Mouse (Mus musculus): Measurements from ENCODE around the gene Pdlim1. TPM values are rescaled to one million over a fixed set of nuclear protein-coding genes. Genes with fewer than 3 reads are reported as not detected.

Gene Pdlim1
- total and polyA plus RNA-seq, 2 experiments, result 23.6 to 44.6 TPM

DNA sequence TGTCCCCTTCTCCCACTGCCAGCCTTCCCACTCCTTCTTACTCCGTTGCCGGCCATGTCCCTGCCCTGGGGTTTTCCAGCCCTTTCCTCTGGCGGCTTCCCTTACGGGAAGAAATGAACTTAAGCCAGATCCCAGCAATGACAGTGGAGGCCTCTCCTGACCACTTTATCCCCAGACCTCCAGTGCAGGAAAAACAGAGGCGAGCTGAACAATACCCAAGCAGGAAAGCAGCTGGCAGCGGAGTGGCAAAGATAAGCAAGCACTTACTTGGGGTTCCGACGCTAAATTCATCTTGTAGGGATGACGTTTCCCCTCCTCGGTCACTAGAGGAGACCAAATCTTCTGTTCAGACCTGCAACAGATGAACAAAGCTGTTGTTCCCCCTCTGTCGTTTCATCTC lies 22.3 kb downstream of the Pdlim1 start:
- DNase-seq (ENCODE audit: extremely low read depth, low read depth, low spot score), result no peak
- H3K4me3 ChIP-seq (ENCODE audit: insufficient read depth, low read depth, low read length), result no peak overlapping the region
- no peaks in the 10 kb centered on the region for H3K27me3 ChIP-seq (ENCODE audit: control insufficient read depth, insufficient read depth, low read length)
- 73% methylated on average over 11 of the region's 11 CpGs for WGBS
- 0 out of 2 replicates have a peak overlapping the region, but pooled peaks have one; percentile 34 for H3K27ac ChIP-seq (replicated peaks; ENCODE audit: insufficient read depth, low read depth, low read length)
- no peaks in the 10 kb centered on the region; the same call in 1 of the 2 replicates for H3K79me2 ChIP-seq (ENCODE audit: control insufficient read depth, insufficient read depth, low read length)
- TF ChIP-seq POLR2A (IDR thresholded peaks at IDR 0.05; ENCODE audit: extremely low read depth, insufficient read depth, low read length), result no peak
- TF ChIP-seq CTCF (IDR thresholded peaks at IDR 0.05; ENCODE audit: low read depth, low read length), result no peak
- no peak overlapping the region for H3K9ac ChIP-seq (ENCODE audit: low read depth, low read length)
- no peaks in the 10 kb centered on the region; the same call in 1 of the 2 replicates for H3K4me1 ChIP-seq (ENCODE audit: control insufficient read depth, insufficient read depth, low read length)
- peaks cover 10% of the 10 kb centered on the region for H3K36me3 ChIP-seq (ENCODE audit: control insufficient read depth, insufficient read depth, low read length)

DNA sequence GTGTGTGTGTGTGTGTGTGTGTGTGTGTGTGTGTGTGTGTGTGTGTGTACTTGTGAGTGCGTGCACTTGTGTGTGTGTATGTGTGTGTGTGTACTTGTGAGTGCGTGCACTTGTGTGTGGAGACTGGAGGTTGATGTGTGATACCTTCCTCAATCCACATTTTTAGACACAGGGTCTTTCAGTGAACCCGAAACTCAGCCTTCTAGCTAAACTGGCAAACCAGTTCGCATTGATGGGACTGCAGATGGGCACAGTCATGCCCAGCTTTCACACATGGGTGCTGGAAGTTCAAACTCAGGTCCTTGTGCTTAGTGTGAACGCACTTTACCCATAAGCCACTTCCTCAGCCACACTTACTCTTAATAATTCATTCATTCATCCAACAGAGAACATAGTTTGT lies 23.2 kb downstream of the Pdlim1 start:
- no peak overlapping the region for H3K27ac ChIP-seq (replicated peaks; ENCODE audit: insufficient read depth, low read depth, low read length)
- no peak for DNase-seq (ENCODE audit: extremely low read depth, low read depth, low spot score)
- 96% methylated on average over 5 of the region's 5 CpGs for WGBS
- H3K4me3 ChIP-seq (ENCODE audit: insufficient read depth, low read depth, low read length), result no peak overlapping the region
- H3K36me3 ChIP-seq (ENCODE audit: control insufficient read depth, insufficient read depth, low read length), result peaks cover 11% of the 10 kb centered on the region
- no peaks in the 10 kb centered on the region; the same call in 1 of the 2 replicates for H3K4me1 ChIP-seq (ENCODE audit: control insufficient read depth, insufficient read depth, low read length)
- TF ChIP-seq CTCF (IDR thresholded peaks at IDR 0.05; ENCODE audit: low read depth, low read length), result no peak
- TF ChIP-seq POLR2A (IDR thresholded peaks at IDR 0.05; ENCODE audit: extremely low read depth, insufficient read depth, low read length), result no peak
- no peaks in the 10 kb centered on the region for H3K27me3 ChIP-seq (ENCODE audit: control insufficient read depth, insufficient read depth, low read length)
- H3K79me2 ChIP-seq (ENCODE audit: control insufficient read depth, insufficient read depth, low read length), result no peaks in the 10 kb centered on the region; the same call in 1 of the 2 replicates
- H3K9ac ChIP-seq (ENCODE audit: low read depth, low read length), result no peak overlapping the region

DNA sequence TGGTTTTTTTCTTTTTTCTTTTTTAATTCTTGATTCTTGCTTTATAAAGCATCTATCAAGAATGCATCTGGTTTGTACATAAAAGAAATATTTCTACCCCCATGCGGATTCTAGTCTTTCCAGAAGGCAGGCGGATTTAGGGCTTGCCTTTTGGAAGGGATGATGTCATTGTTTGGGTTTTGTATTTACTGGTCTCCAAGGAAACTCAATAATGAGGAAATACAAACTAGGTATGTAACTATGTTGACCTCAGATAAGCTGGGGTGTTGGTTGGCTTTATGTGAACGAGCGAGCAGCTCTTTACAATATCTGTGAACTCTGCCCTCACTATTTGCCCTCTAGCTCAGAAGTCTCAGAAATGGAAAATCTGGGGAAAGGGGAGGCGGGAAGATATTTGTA lies 24.4 kb downstream of the Pdlim1 start:
- 18% methylated on average over 5 of the region's 5 CpGs for WGBS
- Histone ChIP-seq H3K27me3 (ENCODE audit: control insufficient read depth, insufficient read depth, low read length) (no peaks in the 10 kb centered on the region), H3K4me1 (ENCODE audit: control insufficient read depth, insufficient read depth, low read length) (no peaks in the 10 kb centered on the region; the same call in 1 of the 2 replicates), H3K9ac (ENCODE audit: low read depth, low read length) (no peak overlapping the region), H3K36me3 (ENCODE audit: control insufficient read depth, insufficient read depth, low read length) (peaks cover 14% of the 10 kb centered on the region), H3K27ac (replicated peaks; ENCODE audit: insufficient read depth, low read depth, low read length) (no peak overlapping the region), H3K79me2 (ENCODE audit: control insufficient read depth, insufficient read depth, low read length) (no peaks in the 10 kb centered on the region; the same call in 1 of the 2 replicates), H3K4me3 (ENCODE audit: insufficient read depth, low read depth, low read length) (no peak overlapping the region)
- TF ChIP-seq CTCF (IDR thresholded peaks at IDR 0.05; ENCODE audit: low read depth, low read length) (no peak), POLR2A (IDR thresholded peaks at IDR 0.05; ENCODE audit: extremely low read depth, insufficient read depth, low read length) (no peak)
- peak; percentile 45 for DNase-seq (ENCODE audit: extremely low read depth, low read depth, low spot score)

DNA sequence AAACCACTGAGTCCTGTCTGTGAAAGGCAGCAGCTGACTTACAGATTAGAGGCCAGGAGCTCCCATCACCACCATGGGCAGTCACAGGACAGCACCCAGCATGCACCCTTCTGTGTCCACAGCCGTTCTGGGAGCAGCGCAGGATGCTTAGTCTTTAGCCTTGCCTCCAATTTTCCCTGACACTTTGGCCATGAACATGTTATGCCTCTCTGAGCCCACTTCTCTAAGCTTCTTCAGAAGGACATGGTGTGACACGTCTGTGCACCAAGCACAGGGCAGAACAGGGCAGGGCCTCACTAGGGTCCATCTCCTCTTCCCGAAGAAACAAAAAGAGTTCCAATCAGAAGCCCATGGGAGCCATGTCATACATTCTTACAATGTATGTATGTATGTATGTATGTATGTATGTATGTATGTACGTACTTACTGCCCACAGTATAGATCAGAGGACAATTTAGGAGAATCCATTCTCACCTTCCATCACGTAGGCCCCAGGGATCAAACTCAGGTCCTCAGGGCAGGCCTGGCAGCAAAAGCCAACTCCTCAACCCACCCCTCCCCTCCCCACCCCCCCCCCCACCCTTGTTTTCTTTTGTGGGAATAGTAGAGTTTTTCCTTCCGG lies 24.9 kb downstream of the Pdlim1 start:
- no peak overlapping the region for H3K27ac ChIP-seq (replicated peaks; ENCODE audit: insufficient read depth, low read depth, low read length)
- DNase-seq (ENCODE audit: extremely low read depth, low read depth, low spot score), result no peak
- no peak overlapping the region for H3K4me3 ChIP-seq (ENCODE audit: insufficient read depth, low read depth, low read length)
- peaks cover 14% of the 10 kb centered on the region for H3K36me3 ChIP-seq (ENCODE audit: control insufficient read depth, insufficient read depth, low read length)
- no peak for TF ChIP-seq POLR2A (IDR thresholded peaks at IDR 0.05; ENCODE audit: extremely low read depth, insufficient read depth, low read length)
- no peaks in the 10 kb centered on the region for H3K27me3 ChIP-seq (ENCODE audit: control insufficient read depth, insufficient read depth, low read length)
- H3K4me1 ChIP-seq (ENCODE audit: control insufficient read depth, insufficient read depth, low read length), result no peaks in the 10 kb centered on the region; the same call in 1 of the 2 replicates
- H3K9ac ChIP-seq (ENCODE audit: low read depth, low read length), result no peak overlapping the region
- 79% methylated on average over 7 of the region's 7 CpGs for WGBS
- H3K79me2 ChIP-seq (ENCODE audit: control insufficient read depth, insufficient read depth, low read length), result no peaks in the 10 kb centered on the region; the same call in 1 of the 2 replicates

DNA sequence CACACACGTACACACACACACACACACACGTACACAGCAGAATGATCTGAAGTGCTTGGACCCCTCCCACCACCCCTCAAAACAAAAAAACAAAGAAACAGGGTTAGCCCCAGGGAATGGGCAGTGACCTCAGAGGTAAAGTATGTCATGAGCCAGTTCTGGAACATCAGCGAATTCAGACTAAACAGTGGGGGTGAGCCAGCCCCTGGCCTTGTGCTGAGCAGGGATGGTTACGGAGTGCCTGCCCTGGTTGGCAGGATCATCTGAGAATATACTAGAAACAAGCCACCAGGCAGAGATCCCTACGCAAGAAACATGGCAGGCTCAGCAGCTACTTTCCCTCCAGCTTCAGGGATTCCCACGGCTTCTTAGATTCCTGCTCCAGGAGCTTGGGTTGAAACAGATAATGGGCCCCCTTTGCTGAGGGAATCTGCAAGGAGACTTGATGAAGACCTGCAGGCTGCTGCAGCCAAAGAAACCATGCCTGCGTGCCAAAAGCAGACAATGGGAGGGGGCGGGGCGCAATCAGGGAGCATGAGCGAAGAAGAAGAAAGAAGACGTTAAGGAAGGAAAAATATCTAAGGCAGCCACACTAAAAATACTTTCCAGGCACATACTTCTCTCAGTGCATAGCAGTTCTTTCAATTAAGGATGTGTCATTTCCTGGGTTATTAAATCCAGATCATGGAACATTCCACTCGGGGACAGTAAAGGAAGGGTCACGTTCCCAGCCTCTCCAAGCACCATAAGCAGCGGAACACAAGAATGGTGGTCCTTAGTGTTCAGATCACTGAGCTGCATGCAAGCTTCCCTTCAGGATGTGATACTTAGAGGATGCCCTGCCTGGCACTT lies 30.6 kb downstream of the Pdlim1 start:
- no peaks in the 10 kb centered on the region for H3K79me2 ChIP-seq (ENCODE audit: control insufficient read depth, insufficient read depth, low read length)
- H3K27me3 ChIP-seq (ENCODE audit: control insufficient read depth, insufficient read depth, low read length), result no peaks in the 10 kb centered on the region
- H3K4me3 ChIP-seq (ENCODE audit: insufficient read depth, low read depth, low read length), result no peak overlapping the region
- WGBS, result 66% methylated on average over 14 of the region's 14 CpGs
- H3K9ac ChIP-seq (ENCODE audit: low read depth, low read length), result no peak overlapping the region
- no peaks in the 10 kb centered on the region for H3K4me1 ChIP-seq (ENCODE audit: control insufficient read depth, insufficient read depth, low read length)
- peaks cover 4% of the 10 kb centered on the region; the same call in 1 of the 2 replicates for H3K36me3 ChIP-seq (ENCODE audit: control insufficient read depth, insufficient read depth, low read length)
- TF ChIP-seq CTCF (IDR thresholded peaks at IDR 0.05; ENCODE audit: low read depth, low read length), result no peak
- peak overlapping the region; percentile 54 for H3K27ac ChIP-seq (replicated peaks; ENCODE audit: insufficient read depth, low read depth, low read length)
- DNase-seq (ENCODE audit: extremely low read depth, low read depth, low spot score), result no peak

All from liver, adult 2 months (tissue).